Mouse (Mus musculus) lung, postnatal 10 days (tissue): ENCODE data around the gene Tti1.

Source experiments
- DNase-seq: peaks from one replicate; pipeline ENCODE4 v3.0.0; 2021

Gene Tti1

DNA sequence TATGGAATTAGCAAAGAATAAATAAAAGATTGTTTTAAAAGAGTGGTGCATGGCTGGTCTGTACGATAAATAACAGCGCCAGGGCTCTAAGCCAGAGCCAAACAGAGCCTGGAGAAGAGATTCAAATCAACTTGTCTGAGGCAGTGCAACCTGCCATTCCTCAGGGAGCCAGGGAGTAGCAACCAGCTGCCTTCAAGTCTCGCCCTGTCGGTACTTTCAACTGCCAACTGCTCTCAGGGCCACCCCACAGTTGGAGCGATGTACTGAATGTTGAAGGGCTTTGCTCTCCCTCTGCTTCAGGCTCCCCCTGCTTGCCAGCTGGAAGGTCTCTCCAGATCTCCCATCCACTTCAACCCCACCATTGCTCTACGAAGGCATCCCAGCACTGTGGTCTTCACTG, 58.1 kb downstream of the Tti1 start:
- no peak for DNase-seq

DNA sequence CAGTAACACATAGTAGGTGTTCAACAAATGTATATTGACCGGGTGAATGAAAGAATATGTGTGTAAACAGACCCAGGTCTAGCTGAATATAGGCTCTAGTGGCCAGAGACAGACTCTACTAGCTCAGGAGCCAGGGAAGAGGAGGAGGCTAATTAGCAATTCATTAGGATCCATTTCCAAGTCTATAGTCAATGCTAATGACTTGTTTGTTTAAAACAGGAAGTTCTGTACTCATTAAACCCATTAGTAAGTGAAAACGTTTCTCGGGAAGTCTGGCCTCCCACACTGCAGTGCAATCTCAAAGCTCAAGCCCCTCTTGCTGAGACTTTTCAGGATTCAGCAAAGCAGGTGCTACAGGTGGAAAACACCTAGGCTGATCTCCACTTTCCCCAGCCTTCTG, 60.4 kb downstream of the Tti1 start:
- no peak for DNase-seq

DNA sequence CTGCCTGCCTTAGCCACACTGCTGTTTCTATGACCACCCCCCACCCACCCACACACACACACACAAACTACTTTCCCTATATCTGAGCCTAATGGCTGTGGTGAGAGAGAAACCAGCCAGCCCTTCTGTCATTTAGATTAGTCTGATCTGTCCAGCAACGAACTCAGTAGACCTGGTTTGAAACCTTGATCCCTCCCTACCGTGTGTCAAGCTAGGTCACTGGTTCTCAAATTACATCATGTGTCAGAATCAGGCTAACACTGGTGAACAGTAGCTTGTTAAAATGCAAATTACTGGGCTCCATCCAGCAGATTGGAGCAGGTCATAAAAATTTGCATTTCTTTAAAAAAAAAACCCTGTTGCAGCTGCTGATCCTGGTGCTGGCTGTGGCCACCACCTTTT, 70.5 kb downstream of the Tti1 start:
- no peak for DNase-seq

DNA sequence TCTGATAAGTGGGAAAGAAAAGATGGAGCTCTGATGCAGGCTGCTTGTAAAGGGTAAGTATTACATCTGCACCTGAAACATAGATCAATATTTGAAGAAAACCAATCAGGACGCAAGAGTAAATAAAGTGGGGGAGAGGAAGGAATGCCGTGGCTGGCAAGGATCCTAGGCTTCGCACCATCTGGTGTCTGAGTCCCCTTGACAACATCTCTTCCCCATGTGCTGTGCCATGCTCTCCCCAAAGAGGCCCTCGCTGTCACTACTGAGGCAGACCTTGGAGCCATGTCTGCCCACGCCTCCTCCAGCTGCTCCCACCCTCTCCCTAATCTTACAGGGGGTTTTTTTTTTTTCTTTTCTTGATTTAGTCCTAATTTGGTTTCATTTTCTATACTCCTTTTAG, 74.3 kb downstream of the Tti1 start:
- DNase-seq = no peak

DNA sequence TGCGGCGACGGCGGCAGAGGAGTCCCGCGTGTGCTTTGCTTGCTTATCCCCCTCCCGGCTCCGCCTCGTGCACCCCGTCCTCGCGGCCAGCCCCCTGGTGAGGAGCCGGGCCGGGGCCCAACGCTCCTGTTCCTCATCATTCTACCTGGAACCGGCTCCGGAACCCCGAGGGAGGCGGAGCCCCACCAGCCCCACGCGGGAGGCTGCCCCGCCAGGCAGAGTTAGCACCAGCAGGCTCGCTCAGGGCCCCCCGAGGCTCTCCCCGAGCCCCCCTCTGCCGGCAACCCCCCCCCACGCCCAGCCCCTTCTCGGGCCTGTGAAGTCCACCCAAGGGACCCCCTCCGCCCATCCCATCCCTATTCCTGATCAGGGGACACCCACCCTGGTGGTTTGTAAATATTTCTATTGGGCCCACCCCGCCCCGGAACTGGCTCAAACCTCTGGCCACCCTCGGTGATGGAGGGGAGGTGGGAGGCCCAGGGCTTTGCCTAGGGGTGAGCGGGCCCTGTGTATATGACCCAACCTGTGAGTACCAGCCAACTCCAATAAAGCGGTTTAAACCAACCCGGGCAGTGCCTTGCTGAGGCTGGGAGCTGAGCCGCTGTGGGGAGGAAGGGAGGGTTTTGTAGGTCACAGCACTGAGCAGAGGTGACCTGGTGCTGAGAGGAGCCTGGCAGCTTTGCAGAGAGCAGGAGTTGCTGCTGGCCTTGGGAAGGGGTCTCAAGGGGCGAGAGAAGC, 83.9 kb downstream of the Tti1 start:
- DNase-seq = no peak

DNA sequence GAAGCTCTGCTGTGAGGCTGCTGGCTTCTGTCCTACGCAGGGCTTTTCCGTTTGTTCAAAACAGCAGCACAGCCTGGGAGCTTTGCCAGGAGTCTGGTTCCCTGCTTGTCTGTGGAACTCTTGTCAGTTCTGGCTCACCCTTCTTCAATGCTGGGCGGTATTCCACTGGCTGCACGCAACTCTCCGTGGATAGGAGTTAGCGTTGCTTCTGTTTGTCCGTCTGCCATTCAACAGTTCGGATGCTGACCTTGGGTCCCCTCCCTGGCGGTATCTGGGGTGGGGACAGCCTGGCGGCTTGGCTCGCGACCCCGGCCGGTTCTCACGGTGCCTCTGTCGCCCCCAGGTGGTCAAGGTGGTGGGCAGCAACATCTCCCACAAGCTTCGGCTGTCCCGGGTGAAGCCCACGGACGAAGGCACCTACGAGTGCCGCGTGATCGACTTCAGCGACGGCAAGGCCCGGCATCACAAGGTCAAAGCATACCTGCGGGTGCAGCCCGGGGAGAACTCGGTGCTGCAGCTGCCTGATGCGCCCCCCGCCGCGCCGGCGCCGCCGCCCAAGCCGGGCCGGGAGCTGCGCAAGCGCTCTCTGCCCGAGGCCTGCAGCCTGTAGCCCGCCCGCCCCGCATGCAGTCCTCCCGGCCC, 84.6 kb downstream of the Tti1 start:
- peak; percentile 88 for DNase-seq

DNA sequence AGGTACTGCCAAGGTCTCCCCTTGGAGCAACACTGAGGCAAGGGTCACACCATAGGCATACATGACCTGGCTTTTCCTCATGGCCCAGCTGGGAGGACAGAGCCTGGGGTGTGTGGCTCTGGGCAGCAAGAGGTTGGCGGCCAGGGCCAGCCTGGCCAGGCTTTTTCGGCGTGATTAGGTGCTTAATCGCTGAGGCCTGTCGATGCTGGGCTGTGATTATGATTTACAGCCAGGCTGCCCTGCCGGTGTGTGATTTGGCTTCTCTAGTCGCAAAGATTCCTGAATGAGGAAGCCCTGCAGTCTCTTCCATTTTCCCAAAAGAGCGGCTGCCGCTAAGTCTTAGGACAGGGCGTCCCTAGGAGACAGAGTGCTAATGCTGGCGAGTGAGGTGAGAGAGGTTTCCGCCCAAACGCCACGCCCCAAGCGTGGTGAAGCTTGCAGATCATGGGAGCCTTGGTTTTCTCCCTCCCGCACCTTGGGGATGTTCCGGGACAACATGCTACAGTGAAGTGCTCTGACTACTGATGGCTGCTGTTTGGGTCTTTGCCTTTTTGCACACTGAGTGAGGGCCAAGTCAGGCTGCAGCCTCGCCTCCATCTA, 87.5 kb downstream of the Tti1 start:
- no peak for DNase-seq

DNA sequence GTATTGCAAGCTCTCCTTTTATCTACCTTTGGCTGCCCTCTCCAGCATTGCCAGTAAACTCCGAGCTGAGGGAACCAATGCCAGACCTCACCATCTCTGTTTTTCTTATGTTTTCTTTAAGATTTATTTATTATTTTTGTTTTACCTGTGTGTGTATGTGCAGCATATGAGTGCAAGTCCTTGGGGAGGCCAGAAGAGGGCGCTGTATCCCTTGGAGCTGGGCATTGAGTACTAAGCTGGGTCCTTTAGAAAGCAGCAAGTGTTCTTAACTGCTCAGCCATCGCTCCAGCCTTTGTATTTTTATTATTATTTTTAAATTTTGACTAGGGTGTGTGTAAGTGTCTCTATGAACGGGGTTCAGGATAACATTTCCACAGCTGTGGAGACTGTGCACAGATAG, 91.6 kb downstream of the Tti1 start:
- DNase-seq = no peak

DNA sequence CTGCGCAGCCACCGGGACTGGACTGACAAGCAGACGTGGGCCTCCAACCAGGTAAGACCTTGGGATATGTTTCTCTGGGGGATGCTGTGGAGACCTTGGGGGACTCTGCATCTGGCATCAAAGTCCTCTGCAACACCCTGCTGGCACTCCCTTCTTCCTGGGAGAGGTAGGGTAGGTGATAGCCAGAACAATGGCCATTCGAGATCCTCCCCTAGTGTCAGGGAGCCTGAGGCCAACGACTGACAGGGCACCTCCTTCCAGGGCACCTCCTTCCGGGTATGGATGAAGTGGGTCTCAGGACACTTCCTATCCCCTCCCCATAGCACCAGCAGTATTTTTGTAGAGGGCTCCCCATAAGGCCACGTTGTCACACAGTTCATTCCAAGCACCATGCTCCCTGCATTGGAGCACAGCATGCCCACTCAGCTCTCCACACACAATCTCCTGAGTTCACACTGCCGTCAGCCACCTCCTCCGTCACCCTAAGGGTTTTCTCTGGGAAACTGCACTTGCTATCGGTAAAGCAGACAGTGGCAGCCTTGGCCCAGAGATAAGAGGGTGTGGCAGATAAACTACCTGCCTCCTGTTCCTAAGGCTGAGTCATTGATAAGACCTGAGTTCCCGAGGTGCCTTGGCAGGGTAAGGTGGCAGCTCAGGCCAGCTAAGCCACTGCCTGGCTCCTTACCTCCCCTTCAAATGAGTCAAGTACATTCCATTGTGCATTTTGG, 92.6 kb downstream of the Tti1 start:
- no peak for DNase-seq

DNA sequence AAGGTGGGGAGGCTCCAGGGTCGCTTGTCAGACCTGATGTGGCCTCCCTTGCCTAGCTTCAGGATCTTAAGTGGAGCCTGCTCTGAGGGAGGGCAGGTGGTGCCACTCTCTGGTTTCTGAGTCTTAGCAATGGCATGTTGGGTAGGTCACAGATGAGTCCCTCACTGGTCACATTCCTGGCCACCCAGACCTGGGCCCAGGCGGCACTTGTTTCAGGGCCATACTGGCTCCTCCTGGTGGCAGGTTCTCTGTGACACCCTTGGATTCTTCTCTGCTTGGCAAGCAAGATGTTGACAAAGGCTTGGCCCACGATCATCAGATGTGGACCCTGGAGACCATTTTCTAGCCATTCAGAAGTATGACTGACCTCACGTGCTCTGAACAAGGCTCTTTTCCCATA, 95.6 kb downstream of the Tti1 start:
- DNase-seq = no peak
